Mouse (Mus musculus) megakaryocyte progenitor cell, adult 5-6 weeks (primary cell): ENCODE data around the gene Pspn. TPM values are rescaled to one million over a fixed set of nuclear protein-coding genes. Genes with fewer than 3 reads are reported as not detected.

Experiments used
- ATAC-seq: replicated peaks from 2 replicates; pipeline ENCODE4 v1.8.0; 2016; ENCODE audit warnings: mild to moderate bottlenecking, moderate TSS enrichment, inconsistent platforms; ENCODE audit not compliant: poor library complexity
- total RNA-seq, 2 experiments: library from RNA; stranded (forward) in 1 of 2; stranded (reverse) in 1 of 2; fragments of 157-497, 149-512 nt in 1 of 2; fragments of 200-1000 nt in 1 of 2; gene quantifications; 2 replicates each; pipeline versions ENCODE4 v1.2.3 to v1.2.4; 2015 to 2017

Gene Pspn
- not detected in 2 replicates for total RNA-seq (2015)
- total RNA-seq (2017), result not detected in 2 replicates

DNA sequence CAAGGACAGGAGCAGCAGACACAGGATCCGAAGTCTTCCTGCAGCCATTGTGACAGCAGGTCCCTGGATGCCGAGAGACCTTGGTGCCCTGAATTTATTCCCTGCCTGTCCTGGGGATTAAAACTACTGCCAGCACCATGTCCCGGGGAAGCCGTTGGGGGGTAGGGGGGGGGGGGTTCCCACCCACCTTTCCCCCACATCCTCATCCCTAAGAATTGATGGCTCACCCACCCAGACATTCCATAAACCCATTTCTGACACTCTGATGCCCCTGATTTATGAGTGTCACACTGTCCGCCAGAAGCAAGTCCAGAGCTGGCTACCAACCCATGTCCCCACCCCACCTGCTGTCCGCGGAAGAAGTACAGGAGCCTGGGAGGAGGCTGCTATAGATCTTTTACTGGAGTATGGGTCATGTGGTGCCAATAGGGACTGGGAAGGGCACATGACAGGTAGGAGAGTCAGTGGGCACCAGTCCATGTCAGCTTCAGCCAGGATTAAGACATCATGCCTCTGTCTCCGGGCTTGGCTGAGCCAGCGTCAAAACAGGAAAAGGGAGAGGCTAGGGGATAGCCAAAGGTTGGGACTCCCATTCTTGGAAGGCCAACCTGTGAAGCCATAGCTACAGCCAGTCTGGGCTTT lies at the start of gene Pspn:
Gene Pspn (minus strand): TSS at position 51 of the 642 bp plus-strand sequence.
- ATAC-seq, result no peak

- peak; percentile 81 for ATAC-seq
Observed at GRCm38 (mm10) chr17:57048816-57049215, 49.0 kb upstream of the Pspn start.

- ATAC-seq, result 0 out of 2 replicates have a peak, but pooled peaks have one; percentile 8
Observed at GRCm38 (mm10) chr17:57047406-57047805, 47.6 kb upstream of the Pspn start.

- no peak for ATAC-seq
Observed at GRCm38 (mm10) chr17:57041554-57041953, 41.7 kb upstream of the Pspn start, which contains the start of gene Slc25a41. Gene Slc25a41 (minus strand): TSS chr17:57041654.

DNA sequence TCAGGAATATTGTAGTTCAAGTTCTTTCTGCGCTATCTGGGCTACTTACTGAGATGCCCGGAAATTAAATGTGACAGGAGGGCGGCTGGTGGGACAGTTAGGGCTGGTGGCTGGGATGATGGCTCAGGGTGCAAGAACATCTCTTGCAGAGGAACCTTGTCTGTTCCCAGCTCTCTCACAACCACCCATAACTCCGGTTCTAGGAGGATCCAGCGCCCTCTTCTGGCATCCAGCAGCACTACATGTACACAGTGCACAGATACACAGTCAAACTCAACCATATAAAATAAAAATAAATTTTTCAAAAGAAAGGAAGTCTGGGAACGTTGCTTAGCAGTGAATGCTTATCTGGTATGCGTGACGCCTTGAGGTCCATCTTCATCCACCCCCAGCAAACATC lies 39.2 kb upstream of the Pspn start:
- peak; percentile 68 for ATAC-seq

DNA sequence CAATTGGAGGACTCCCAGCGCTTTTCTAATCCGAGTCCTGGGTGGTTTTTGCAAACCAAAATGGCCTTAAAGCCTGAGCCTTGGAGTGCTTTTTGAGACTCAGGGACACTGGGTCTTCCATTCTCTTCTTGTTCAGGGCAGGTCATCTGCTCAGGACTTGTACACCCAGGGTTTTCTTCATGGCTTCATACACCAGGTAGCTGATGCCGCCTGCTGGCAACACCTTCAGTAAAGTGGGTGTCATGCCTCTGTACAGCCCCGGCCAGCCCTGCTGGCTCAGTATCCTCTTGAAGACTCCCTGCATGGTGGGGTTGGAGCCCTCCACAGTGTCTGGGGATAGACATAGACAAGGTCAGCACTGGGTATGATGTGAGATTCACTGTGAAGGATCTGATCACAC lies 33.0 kb upstream of the Pspn start:
- no peak for ATAC-seq

DNA sequence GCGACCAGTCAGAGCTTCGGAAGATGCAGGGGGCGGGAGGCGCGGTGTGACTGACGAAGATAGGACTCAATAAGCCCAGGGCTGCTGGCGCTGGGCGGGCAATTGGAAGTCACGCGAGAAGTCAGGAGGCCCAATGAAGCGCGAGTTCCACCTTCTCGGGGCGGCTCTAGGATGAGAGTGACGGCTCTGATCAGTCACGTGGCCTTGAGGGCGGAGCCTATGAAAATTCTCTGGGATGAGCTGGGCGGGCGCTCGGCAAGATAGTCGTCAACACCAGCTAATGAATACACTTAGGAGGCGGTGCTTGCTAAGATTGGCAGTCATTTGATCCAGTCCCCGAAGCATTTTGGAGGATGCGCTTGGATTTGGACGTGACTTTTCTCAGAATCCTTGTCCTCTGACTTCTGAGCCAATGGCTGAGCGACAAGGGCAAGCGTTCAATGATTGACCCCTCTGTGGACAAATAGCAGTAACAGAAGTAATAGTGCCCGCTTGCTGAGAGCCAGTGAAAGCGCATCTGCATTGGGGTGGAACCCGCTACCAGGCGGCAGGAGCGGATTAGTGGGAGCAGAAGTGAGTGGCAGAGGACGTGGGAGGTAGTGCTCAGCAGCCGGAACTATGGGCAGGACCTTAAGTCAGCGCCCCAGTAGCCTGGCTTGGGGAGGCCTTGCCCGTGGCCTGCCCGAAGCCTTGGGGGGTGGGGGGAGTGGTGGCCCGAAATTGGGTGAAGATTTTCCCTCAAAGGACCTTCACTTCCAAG lies 32.0 kb upstream of the Pspn start:
- ATAC-seq, result peak; percentile 77

DNA sequence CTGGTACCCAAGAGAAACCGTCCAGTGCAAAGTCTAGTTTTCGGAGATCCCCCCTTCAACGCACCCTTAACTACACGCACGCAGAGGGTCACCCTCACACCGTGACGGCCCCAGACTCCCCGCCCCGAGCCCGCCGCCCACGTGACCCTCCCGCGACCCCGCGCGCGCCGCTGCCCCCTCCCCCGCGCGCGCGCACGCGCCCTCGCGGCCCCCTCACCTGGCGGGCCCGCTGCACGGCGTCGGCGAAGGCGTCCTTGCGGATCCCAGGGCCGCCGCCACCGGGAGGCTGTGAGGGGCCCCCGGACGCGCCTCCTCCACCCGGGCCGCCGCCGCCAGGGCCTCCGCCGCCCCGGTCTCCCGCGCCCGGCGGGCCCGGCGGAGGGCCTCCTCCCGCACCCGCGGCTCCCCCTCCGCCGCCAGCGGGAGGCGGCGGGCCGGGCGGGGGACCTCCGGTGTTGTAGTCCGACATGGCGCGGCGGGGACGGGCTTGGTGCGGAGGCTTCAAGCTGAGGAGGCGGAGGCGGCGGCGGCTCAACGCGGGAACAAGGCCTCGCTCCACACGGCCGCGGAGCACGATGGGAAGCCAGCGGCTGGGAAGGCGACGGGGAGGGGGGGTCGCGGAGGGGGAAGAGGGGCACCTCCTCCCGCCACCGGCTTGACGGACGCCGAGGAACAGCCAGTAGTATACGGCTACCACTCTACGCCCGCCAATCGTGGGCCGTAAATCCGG lies 31.3 kb upstream of the Pspn start, which contains the start of gene Khsrp:
Gene Khsrp (minus strand): TSS at position 592 of the 730 bp plus-strand sequence.
- no peak for ATAC-seq

GRCm38 (mm10) chr17:57029691-57030090 lies 29.9 kb upstream of the Pspn start:
- ATAC-seq, result peak; percentile 13

- ATAC-seq, result no peak
Observed at GRCm38 (mm10) chr17:57027471-57027870, 27.7 kb upstream of the Pspn start.

- peak; percentile 51 for ATAC-seq
Observed at GRCm38 (mm10) chr17:57020960-57021359, 21.1 kb upstream of the Pspn start.

DNA sequence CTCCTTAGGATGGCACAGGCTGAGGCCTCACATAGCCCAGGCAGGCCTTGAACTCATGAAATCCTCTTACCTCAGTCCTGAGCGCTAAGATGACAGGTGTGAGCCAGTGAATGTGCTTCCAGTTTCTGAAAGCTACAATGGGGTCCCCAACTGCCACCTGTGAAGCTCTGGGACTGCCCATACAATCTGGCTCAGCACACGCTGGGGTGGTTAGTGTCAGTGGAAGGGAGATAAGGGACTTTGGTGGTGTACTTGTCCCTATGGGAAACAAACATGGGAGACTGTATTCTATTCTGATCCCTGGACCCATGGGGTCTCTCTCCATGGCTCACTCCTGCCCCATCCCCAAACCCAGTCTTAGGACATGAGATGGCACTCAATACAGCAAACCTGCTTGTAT lies 19.9 kb upstream of the Pspn start:
- ATAC-seq, result peak; percentile 75

DNA sequence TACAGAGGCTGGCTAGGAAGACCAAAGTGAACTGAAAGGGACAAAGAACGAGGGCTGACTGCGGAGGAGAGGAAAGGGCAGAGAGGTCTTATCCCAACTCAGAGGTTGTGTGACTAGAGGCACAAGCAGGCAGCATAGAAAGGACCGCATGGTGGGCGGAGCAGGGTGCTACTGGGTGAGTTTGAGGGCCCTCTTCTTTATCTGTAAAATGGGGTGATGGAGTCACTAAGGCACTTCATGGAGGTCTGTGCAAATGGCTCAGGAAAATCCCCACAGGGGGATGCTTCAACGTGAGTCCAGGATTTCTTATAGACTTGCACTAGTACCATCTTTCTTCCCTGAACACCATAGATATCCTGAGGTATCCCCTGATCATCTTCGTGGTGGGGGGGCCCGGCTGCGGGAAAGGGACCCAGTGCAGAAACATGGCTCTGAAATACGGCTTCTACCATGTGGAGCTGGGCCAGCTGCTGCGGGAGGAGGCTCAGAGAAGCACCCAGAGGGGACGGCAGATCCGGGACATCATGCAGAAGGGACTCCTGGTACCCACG lies 12.5 kb upstream of the Pspn start:
- no peak for ATAC-seq

DNA sequence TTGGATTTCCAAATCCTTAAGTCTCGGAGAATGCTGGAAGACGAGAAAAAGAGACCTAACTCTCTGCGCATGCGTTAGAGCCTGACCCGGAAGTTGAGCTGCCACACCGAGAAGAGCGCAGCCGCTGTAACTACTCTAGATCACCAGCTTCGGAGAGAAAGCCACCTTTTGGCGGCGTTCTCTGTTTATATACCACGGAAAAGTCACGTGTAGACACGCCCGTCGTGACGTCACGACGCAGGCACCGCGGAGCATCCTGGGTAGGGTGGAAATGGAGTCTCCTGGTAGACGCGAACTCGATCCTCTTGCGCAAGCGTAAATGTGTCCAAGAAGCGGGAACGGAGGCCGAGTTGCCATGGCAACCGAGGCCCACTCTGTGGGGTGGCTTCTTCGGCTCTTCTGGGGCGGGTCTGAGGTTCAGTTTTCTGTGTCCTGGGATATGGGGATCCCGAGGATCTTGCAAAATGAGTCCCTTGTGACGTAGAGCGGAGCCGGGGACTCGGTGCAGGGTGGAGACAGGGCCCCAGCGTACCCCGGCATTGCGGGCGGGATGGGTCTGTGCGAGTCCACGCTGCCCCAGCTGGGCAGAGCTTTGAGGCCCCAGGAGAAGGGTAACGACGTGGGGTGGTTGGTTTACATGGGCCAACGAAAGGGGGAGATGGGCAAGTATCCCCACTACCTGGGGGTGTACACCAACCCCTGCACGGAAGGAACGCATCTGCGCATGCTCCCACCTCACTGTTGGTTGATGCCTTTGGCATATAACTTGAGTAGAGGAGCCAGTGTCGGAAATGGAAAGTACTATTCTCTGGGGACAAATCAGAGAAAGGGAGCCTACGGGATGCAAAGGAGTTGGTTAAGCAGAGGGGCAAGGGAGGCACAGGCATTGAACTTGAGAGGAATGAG lies 11.7 kb upstream of the Pspn start, which contains the start of the genes Gtf2f1 and Gm17949:
Gene Gtf2f1 (minus strand): TSS at position 53 of the 906 bp plus-strand sequence.
Gene Gm17949 (plus strand): TSS at position 234 of the 906 bp plus-strand sequence.
- peak; percentile 81 for ATAC-seq

- ATAC-seq, result peak; percentile 40
Observed at GRCm38 (mm10) chr17:57010911-57011235, 11.1 kb upstream of the Pspn start.

GRCm38 (mm10) chr17:57007137-57007905 lies 7.5 kb upstream of the Pspn start:
- peak; percentile 12; the same call in 1 of the 2 replicates for ATAC-seq

- ATAC-seq, result peak; percentile 38
Observed at GRCm38 (mm10) chr17:57003994-57004393, 4.2 kb upstream of the Pspn start.

- ATAC-seq, result no peak
Observed at GRCm38 (mm10) chr17:57001228-57001627, 1.4 kb upstream of the Pspn start.

GRCm38 (mm10) chr17:56999414-56999813 lies 404 bp downstream of the Pspn start:
- ATAC-seq, result no peak
